In genomic region chr4:120849451-120849850, GRCm38 (mm10) we compare ENCODE assay signal across 7 mouse cellular contexts.
"Had no signal": no experiment of that assay in that cellular context is flagged by ENCODE, and none has a peak within 500 bp of the region (broad histone marks: within the 10 kb centered on the region; RNA-seq: fewer than 3 reads in every experiment).

No protein-coding gene starts in this region.

- DNase-seq: kidney, postnatal 25 days; lung, adult 2 months; lung, postnatal 36 days; right cerebral cortex, postnatal 14 days; thymus, postnatal 25 days had no signal

- ATAC-seq: lung, postnatal 0 days; midbrain, embryonic 15.5 days had no signal
